Mouse (Mus musculus) lung, adult 2 months (tissue): ENCODE results near the gene Neurod2. TPM values are rescaled to one million over a fixed set of nuclear protein-coding genes. Genes with fewer than 3 reads are reported as not detected.

ENCODE experiments used
- DNase-seq: peaks from one replicate; pipeline ENCODE4 v3.0.0; 2022
- H3K4me1 ChIP-seq: fragments of 200-500 bp; 2 replicates; pipeline ENCODE4 v1.6.1; 2011; ENCODE audit warnings: low read length; ENCODE audit not compliant: control insufficient read depth, insufficient read depth
- H3K4me3 ChIP-seq: fragments of 200-500 bp; replicated peaks from 2 replicates; pipeline ENCODE3; 2011; ENCODE audit warnings: low read depth, mild to moderate bottlenecking, control low read depth, low read length; ENCODE audit errors: extremely low read depth
- CTCF ChIP-seq: fragments of 200-500 bp; IDR thresholded peaks from 2 replicates; pipeline ENCODE4 v1.5.1; 2011; ENCODE audit warnings: mild to moderate bottlenecking, low read length, control low read depth; ENCODE audit not compliant: insufficient read depth
- POLR2A ChIP-seq: fragments of 200-500 bp; IDR thresholded peaks from 2 replicates; pipeline ENCODE4 v1.6.1; 2011; ENCODE audit warnings: low read depth, mild to moderate bottlenecking, control low read depth, low read length, borderline replicate concordance; ENCODE audit errors: extremely low read depth
- WGBS: fragments of 180-500 bp; shearing (Covaris S2); methylation state at CpG from one replicate; pipeline ENCODE4 v1.1.7; 2018; 5-methylcytosine and 5-hydroxymethylcytosine counted together
- polyA plus RNA-seq: library from polyadenylated mRNA; depleted of rRNA; stranded (reverse); fragments of >200 nt; gene quantifications from 2 replicates; pipeline ENCODE4 v1.2.3, GENCODE M21; 2012

The Neurod2 gene
- polyA plus RNA-seq, 1 experiment, result not detected

- Histone ChIP-seq H3K4me3 (no peak overlapping the region), H3K4me1 (0 out of 2 replicates have a peak, but pooled peaks cover 2% of the 10 kb centered on the region)
- DNase-seq, result no peak
- TF ChIP-seq CTCF, result no peak
- TF ChIP-seq POLR2A, result no peak
- 4% methylated on average over 40 of the region's 41 CpGs for WGBS
Observed at GRCm38 (mm10) chr11:98333981-98334741, 4.7 kb upstream of the Neurod2 start.

- 69% methylated on average over 10 of the region's 10 CpGs for WGBS
- no peak for TF ChIP-seq POLR2A
- TF ChIP-seq CTCF, result no peak
- no peak for DNase-seq
- Histone ChIP-seq H3K4me3 (no peak overlapping the region), H3K4me1 (0 out of 2 replicates have a peak, but pooled peaks cover 2% of the 10 kb centered on the region)
Observed at GRCm38 (mm10) chr11:98333263-98333696, 3.8 kb upstream of the Neurod2 start.

- Histone ChIP-seq H3K4me1 (peaks cover 4% of the 10 kb centered on the region; the same call in 1 of the 2 replicates), H3K4me3 (no peak overlapping the region)
- 69% methylated on average over 4 of the region's 4 CpGs for WGBS
- no peak for DNase-seq
- TF ChIP-seq POLR2A, result no peak
- TF ChIP-seq CTCF, result no peak
Observed at GRCm38 (mm10) chr11:98332841-98333240, 3.4 kb upstream of the Neurod2 start.

- H3K4me3 ChIP-seq, result no peak overlapping the region
- WGBS, result 80% methylated on average over 3 of the region's 3 CpGs
- H3K4me1 ChIP-seq, result peaks cover 9% of the 10 kb centered on the region; the same call in 1 of the 2 replicates
- no peak for TF ChIP-seq CTCF
- no peak for TF ChIP-seq POLR2A
- no peak for DNase-seq
Observed at GRCm38 (mm10) chr11:98332186-98332585, 2.7 kb upstream of the Neurod2 start.

GRCm38 (mm10) chr11:98331401-98331800, 2.0 kb upstream of the Neurod2 start:
- DNase-seq, result no peak
- no peak overlapping the region for H3K4me3 ChIP-seq
- H3K4me1 ChIP-seq, result peaks cover 9% of the 10 kb centered on the region; the same call in 1 of the 2 replicates
- WGBS, result 45% methylated on average over 1 of the region's 1 CpGs
- TF ChIP-seq POLR2A (no peak), CTCF (no peak)

GRCm38 (mm10) chr11:98330745-98331204, 1.3 kb upstream of the Neurod2 start:
- TF ChIP-seq POLR2A, result no peak
- no peak for TF ChIP-seq CTCF
- 62% methylated on average over 2 of the region's 2 CpGs for WGBS
- H3K4me1 ChIP-seq, result peaks cover 9% of the 10 kb centered on the region; the same call in 1 of the 2 replicates
- DNase-seq, result no peak
- no peak overlapping the region for H3K4me3 ChIP-seq

- no peak for DNase-seq
- Histone ChIP-seq H3K4me1 (peaks cover 9% of the 10 kb centered on the region; the same call in 1 of the 2 replicates), H3K4me3 (no peak overlapping the region)
- 41% methylated on average over 9 of the region's 9 CpGs for WGBS
- TF ChIP-seq CTCF, result no peak
- no peak for TF ChIP-seq POLR2A
Observed at GRCm38 (mm10) chr11:98329960-98330744, 704 bp upstream of the Neurod2 start.

GRCm38 (mm10) chr11:98328371-98329069, 928 bp downstream of the Neurod2 start:
- Histone ChIP-seq H3K4me1 (peaks cover 7% of the 10 kb centered on the region; the same call in 1 of the 2 replicates), H3K4me3 (no peak overlapping the region)
- WGBS, result 2% methylated on average over 55 of the region's 56 CpGs
- no peak for DNase-seq
- no peak for TF ChIP-seq CTCF
- TF ChIP-seq POLR2A, result no peak

- no peak overlapping the region for H3K4me3 ChIP-seq
- TF ChIP-seq CTCF (no peak), POLR2A (no peak)
- no peak for DNase-seq
- 1% methylated on average over 35 of the region's 35 CpGs for WGBS
- peaks cover 7% of the 10 kb centered on the region; the same call in 1 of the 2 replicates for H3K4me1 ChIP-seq
Observed at GRCm38 (mm10) chr11:98328031-98328370, 1.4 kb downstream of the Neurod2 start.
